Mouse (Mus musculus) forebrain, embryonic 15.5 days (tissue): ENCODE results near the gene Hspb11. TPM values are rescaled to one million over a fixed set of nuclear protein-coding genes. Genes with fewer than 3 reads are reported as not detected.

Experiments
- ATAC-seq: fragments of 200-750 bp; cut with Nextera tagmentation; replicated peaks from 2 replicates; pipeline ENCODE4 v1.8.0; 2017; ENCODE audit warnings: mild to moderate bottlenecking, moderate TSS enrichment, moderate library complexity
- H3K27ac ChIP-seq: fragments of 300-500 bp; sonication (generic); replicated peaks from 2 replicates; pipeline ENCODE4 v1.5.1; 2015; ENCODE audit warnings: mild to moderate bottlenecking, inconsistent platforms
- H3K27me3 ChIP-seq: fragments of 300-500 bp; sonication (generic); 2 replicates; pipeline ENCODE4 v1.6.1; 2015; ENCODE audit warnings: inconsistent platforms
- H3K36me3 ChIP-seq: fragments of 300-500 bp; sonication (generic); 2 replicates; pipeline ENCODE4 v1.6.1; 2015; ENCODE audit warnings: mild to moderate bottlenecking, inconsistent platforms
- H3K4me1 ChIP-seq: fragments of 300-500 bp; sonication (generic); 2 replicates; pipeline ENCODE4 v1.6.1; 2015; ENCODE audit warnings: inconsistent platforms
- H3K4me2 ChIP-seq: fragments of 300-500 bp; sonication (generic); replicated peaks from 2 replicates; pipeline ENCODE4 v1.6.1; 2015; ENCODE audit warnings: mild to moderate bottlenecking, inconsistent platforms
- H3K4me3 ChIP-seq: fragments of 300-500 bp; sonication (generic); 2 replicates; pipeline ENCODE4 v1.5.1; 2015; ENCODE audit warnings: mild to moderate bottlenecking, inconsistent platforms
- H3K9ac ChIP-seq: fragments of 300-500 bp; sonication (generic); replicated peaks from 2 replicates; pipeline ENCODE4 v1.6.1; 2015; ENCODE audit warnings: mild to moderate bottlenecking, inconsistent platforms
- H3K9me3 ChIP-seq: fragments of 300-500 bp; sonication (generic); 2 replicates; pipeline ENCODE4 v1.6.1; 2016; ENCODE audit warnings: inconsistent platforms
- WGBS: fragments of 180-500 bp; shearing (Covaris S2); methylation state at CpG from one replicate; pipeline ENCODE4 v1.1.7; 2015; ENCODE audit warnings: mixed read lengths; 5-methylcytosine and 5-hydroxymethylcytosine counted together
- polyA plus RNA-seq: library from polyadenylated mRNA; unstranded; fragments of >200 nt; fragmentation: Nextera tagmentation; extraction: Ambion mirVana; gene quantifications from 2 replicates; pipeline ENCODE4 v1.2.1, GENCODE M21; 2015

Hspb11 gene
- 37.1 and 41.7 TPM in 2 replicates for polyA plus RNA-seq

DNA sequence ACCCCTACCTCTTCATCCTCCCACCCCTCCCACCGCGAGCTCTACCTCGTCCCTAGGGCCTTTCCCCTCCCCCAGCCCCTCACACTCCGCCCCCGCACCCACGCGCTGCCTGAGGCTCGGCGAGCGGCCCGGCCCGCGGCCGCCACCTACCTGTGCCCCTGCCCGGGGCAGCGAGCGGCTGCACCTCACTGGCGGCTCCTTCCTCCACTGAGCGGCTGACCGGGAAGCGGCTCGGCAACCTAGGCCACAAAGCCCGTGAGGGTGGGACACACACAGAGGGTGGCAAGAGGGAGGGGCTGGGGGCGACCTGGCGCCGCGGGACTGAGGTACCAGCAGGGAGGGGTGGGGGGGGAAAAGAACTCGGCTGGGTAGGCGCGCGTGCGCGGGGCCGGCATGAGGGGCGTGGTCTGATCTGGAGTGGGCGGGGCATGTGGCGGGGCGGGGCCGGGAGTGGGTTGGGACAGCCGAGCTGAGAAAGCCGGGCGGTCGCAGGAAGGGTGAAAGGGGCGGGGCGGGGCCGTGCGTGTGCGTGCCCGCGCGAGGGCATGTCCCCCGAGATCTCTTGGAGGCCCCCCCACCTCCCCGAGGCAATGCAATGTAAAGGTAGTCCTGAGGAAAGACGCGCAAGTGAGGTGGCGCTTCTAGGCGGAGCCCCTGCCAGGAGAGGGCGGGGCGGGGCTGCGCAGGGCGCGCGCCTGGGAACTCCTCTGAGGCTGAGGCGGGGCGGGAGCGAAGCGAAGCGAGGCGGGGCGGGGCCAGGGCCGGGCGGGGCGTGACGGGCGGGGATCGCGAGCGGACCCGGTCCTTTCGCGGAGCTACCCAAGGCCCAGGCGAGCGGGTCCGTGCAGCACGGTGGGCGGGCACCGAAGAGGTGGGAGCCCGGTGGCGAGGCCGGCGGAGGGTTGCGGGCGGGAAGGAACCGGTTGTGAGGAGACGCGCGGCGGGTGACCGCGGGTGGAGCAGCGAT lies at the start of gene Hspb11, which contains the start of gene Lrrc42:
TSS of gene Hspb11 (plus strand) at position 469 of the 967 bp plus-strand sequence.
TSS of gene Lrrc42 (minus strand) at position 408 of the 967 bp plus-strand sequence.
- peaks cover 34% of the 10 kb centered on the region for H3K4me1 ChIP-seq
- H3K4me2 ChIP-seq: peak within 1 kb of the TSS; percentile 68
- H3K4me3 ChIP-seq: peak within 1 kb of the TSS; percentile 86
- no peaks in the 10 kb centered on the region for H3K9me3 ChIP-seq
- H3K36me3 ChIP-seq: no peaks in the 10 kb centered on the region
- under 1% methylated on average over 90 of the region's 101 CpGs for WGBS
- no peaks in the 10 kb centered on the region for H3K27me3 ChIP-seq
- H3K9ac ChIP-seq: peak within 1 kb of the TSS; percentile 93
- H3K27ac ChIP-seq: peak within 1 kb of the TSS; percentile 86
- ATAC-seq: peak; percentile 97

- peaks cover 37% of the 10 kb centered on the region for H3K36me3 ChIP-seq
- no peak overlapping the region for H3K9ac ChIP-seq
- WGBS: 98% methylated on average over 2 of the region's 2 CpGs
These were observed 46.4 kb upstream of the Hspb11 start for GRCm38 (mm10) chr4:107207016-107207415.

DNA sequence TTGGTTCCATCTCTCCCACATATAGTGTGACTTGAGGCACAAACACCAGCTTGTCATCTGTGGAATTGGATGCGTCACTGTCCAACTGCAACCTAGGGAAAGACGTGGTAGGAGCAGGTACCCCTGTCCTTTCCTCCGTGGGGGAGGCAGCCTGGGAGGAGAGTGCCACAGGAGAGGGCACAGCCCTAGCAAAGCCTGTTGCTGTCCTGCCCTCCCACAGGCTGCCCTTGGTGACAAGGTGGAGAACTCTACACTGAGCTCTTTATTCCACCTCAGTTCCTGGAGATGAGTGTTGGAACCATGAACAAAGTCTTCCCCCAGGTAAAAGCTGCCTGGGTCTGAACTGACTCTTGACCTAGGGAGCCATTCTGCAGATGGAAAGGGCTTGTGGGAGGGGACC lies 44.5 kb upstream of the Hspb11 start, which contains the start of gene Ldlrad1:
TSS of gene Ldlrad1 (plus strand) at position 301 of the 400 bp plus-strand sequence.
- Histone ChIP-seq H3K4me1 (no peaks in the 10 kb centered on the region), H3K9ac (no peak within 1 kb of the TSS), H3K9me3 (no peaks in the 10 kb centered on the region), H3K4me3 (no peak within 1 kb of the TSS), H3K27me3 (no peaks in the 10 kb centered on the region), H3K36me3 (peaks cover 22% of the 10 kb centered on the region), H3K27ac (no peak within 1 kb of the TSS), H3K4me2 (no peak within 1 kb of the TSS)
- ATAC-seq: no peak
- WGBS: 89% methylated on average over 3 of the region's 3 CpGs

More at GRCm38 (mm10) chr4:107207016-107207415, 46.4 kb upstream of the Hspb11 start:
- Histone ChIP-seq H3K4me3 (no peak overlapping the region), H3K9me3 (no peaks in the 10 kb centered on the region), H3K4me2 (no peak overlapping the region), H3K4me1 (no peaks in the 10 kb centered on the region), H3K27me3 (no peaks in the 10 kb centered on the region), H3K27ac (no peak overlapping the region)
- no peak for ATAC-seq

DNA sequence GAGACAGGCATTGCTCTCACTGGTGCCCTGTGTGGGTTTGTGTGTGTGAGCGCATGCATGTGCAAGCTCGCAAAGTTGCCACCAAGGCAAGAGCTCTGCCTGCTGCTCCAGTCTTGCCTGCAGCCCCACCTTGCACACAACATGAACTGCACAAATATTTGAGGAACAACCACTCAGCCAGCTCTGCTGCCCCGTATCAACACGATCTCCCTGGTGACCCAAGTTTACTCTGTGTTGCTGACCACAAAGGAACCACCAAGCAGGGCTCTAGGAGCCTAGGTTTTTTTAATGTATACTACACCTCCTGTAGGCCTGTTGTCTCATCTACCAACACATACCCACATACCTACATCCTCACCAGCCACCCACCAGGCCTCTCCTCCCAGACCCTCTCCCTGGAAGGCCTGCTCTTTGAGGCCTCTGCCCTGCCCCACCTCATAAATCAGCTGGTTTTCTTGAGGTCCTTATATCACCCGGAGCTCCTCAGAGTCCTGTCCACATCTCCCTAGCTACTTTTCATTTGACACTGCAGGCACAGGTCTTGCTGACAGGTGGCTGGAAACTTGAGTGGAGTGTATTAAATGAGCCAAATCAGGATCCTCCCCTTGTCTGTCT lies 42.8 kb upstream of the Hspb11 start:
- Histone ChIP-seq H3K4me1 (no peaks in the 10 kb centered on the region), H3K9me3 (no peaks in the 10 kb centered on the region)
- WGBS: 89% methylated on average over 5 of the region's 5 CpGs

DNA sequence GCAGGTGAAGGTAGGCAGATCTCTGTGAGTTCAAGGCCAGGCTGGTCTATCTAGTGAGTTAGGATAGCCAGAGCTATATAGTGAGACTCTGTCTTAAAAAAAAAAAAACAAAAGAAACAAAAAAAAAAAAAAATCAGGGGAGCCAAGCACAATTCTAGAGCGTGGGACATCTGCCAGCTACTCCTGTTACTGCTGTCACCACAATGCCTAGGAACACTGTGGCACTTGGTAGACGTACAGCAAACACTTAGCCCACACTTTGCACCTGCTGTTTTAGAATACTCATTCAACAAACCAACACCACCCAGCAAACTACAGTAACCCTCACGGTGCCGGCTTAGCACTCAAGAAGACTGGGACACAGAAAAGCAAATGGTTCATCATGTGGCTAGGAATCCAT lies 41.9 kb upstream of the Hspb11 start:
- Histone ChIP-seq H3K27ac (no peak overlapping the region), H3K4me2 (no peak overlapping the region), H3K27me3 (no peaks in the 10 kb centered on the region), H3K9ac (no peak overlapping the region), H3K36me3 (0 out of 2 replicates have a peak, but pooled peaks cover 5% of the 10 kb centered on the region), H3K9me3 (no peaks in the 10 kb centered on the region), H3K4me3 (no peak overlapping the region), H3K4me1 (no peaks in the 10 kb centered on the region)
- no peak for ATAC-seq
- 49% methylated on average over 4 of the region's 4 CpGs for WGBS

More for the DNA sequence above, 42.8 kb upstream of the Hspb11 start:
- no peak for ATAC-seq
- Histone ChIP-seq H3K9ac (no peak overlapping the region), H3K36me3 (peaks cover 10% of the 10 kb centered on the region; the same call in 1 of the 2 replicates), H3K4me3 (no peak overlapping the region), H3K27ac (no peak overlapping the region), H3K4me2 (no peak overlapping the region), H3K27me3 (no peaks in the 10 kb centered on the region)

GRCm38 (mm10) chr4:107211936-107212335 lies 41.5 kb upstream of the Hspb11 start:
- Histone ChIP-seq H3K4me1 (no peaks in the 10 kb centered on the region), H3K9me3 (no peaks in the 10 kb centered on the region), H3K27ac (no peak overlapping the region), H3K4me2 (no peak overlapping the region), H3K9ac (no peak overlapping the region), H3K36me3 (0 out of 2 replicates have a peak, but pooled peaks cover under 1% of the 10 kb centered on the region), H3K4me3 (no peak overlapping the region), H3K27me3 (no peaks in the 10 kb centered on the region)
- ATAC-seq: no peak
- WGBS: 81% methylated on average over 5 of the region's 5 CpGs

- no peaks in the 10 kb centered on the region for H3K27me3 ChIP-seq
These were observed 39.9 kb upstream of the Hspb11 start for GRCm38 (mm10) chr4:107213279-107214011.

GRCm38 (mm10) chr4:107217574-107217973 lies 35.8 kb upstream of the Hspb11 start:
- Histone ChIP-seq H3K27ac (no peak overlapping the region), H3K36me3 (no peaks in the 10 kb centered on the region), H3K4me2 (no peak overlapping the region), H3K27me3 (no peaks in the 10 kb centered on the region), H3K4me1 (no peaks in the 10 kb centered on the region), H3K4me3 (no peak overlapping the region), H3K9me3 (no peaks in the 10 kb centered on the region), H3K9ac (no peak overlapping the region)
- 84% methylated on average over 9 of the region's 9 CpGs for WGBS
- ATAC-seq: no peak

More at GRCm38 (mm10) chr4:107213279-107214011, 39.9 kb upstream of the Hspb11 start:
- Histone ChIP-seq H3K36me3 (no peaks in the 10 kb centered on the region), H3K27ac (no peak overlapping the region), H3K9me3 (no peaks in the 10 kb centered on the region), H3K4me3 (no peak overlapping the region), H3K9ac (no peak overlapping the region), H3K4me1 (no peaks in the 10 kb centered on the region), H3K4me2 (no peak overlapping the region)
- WGBS: 83% methylated on average over 12 of the region's 12 CpGs
- no peak for ATAC-seq

GRCm38 (mm10) chr4:107221524-107221923 lies 31.9 kb upstream of the Hspb11 start:
- H3K36me3 ChIP-seq: no peaks in the 10 kb centered on the region
- no peak overlapping the region for H3K9ac ChIP-seq
- no peaks in the 10 kb centered on the region for H3K4me1 ChIP-seq
- 92% methylated on average over 5 of the region's 5 CpGs for WGBS
- no peak for ATAC-seq
- H3K4me3 ChIP-seq: no peak overlapping the region
- H3K27me3 ChIP-seq: no peaks in the 10 kb centered on the region
- H3K9me3 ChIP-seq: no peaks in the 10 kb centered on the region
- no peak overlapping the region for H3K27ac ChIP-seq
- H3K4me2 ChIP-seq: no peak overlapping the region

DNA sequence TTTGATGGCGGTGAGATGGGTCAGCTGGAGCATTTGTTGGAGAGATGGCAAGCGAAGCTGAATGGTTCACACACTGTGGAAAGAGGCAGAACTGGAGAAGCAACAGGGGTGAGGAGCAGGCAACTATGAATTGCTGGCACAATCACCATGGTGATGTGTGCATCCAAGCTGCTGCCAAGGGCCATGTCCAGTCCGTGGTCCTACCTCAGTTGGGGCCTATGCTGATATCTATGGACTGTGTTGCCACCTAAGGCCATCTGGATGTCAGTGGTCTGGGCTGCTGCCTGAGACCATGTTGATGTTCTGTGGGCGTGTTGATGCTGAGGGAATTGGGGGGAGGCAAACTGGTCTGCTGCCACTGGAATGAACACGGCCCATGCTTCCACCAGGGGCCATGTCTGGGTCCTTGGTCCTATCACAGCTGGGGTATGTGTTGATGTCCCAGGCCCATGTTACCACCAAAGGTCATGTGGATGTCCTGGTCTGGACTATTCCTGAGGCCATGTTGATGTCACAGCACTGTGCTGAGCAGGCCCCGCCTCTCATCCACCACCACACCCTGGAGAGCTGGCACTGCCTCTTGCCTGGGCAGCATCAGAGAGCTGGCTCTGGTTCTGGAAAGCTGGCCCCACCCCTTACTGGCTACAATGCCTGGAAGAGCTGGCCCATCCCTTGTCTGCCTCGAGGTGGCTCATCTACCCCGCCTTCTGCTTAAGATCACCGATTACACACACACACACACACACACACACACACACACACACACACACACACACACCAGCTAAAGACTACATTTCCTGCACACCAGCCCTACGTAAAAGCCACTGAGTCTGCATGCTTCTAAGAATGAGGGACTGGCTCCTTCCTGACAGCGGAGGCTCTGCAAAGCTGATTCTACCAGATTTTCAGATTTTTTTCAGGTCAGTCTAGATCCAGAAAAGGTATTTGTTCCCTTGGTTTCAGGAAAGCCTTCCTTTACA lies 29.9 kb upstream of the Hspb11 start:
- no peak overlapping the region for H3K4me3 ChIP-seq
- no peak overlapping the region for H3K9ac ChIP-seq
- H3K4me2 ChIP-seq: no peak overlapping the region
- no peak for ATAC-seq
- H3K27ac ChIP-seq: no peak overlapping the region
- 79% methylated on average over 11 of the region's 11 CpGs for WGBS
- H3K9me3 ChIP-seq: no peaks in the 10 kb centered on the region
- H3K27me3 ChIP-seq: no peaks in the 10 kb centered on the region
- no peaks in the 10 kb centered on the region for H3K36me3 ChIP-seq
- H3K4me1 ChIP-seq: no peaks in the 10 kb centered on the region

GRCm38 (mm10) chr4:107226313-107226712 lies 27.1 kb upstream of the Hspb11 start:
- H3K27me3 ChIP-seq: no peaks in the 10 kb centered on the region
- no peaks in the 10 kb centered on the region for H3K9me3 ChIP-seq
- H3K9ac ChIP-seq: no peak overlapping the region
- 94% methylated on average over 2 of the region's 2 CpGs for WGBS
- H3K4me3 ChIP-seq: no peak overlapping the region
- H3K4me1 ChIP-seq: no peaks in the 10 kb centered on the region
- ATAC-seq: no peak
- H3K36me3 ChIP-seq: no peaks in the 10 kb centered on the region
- no peak overlapping the region for H3K4me2 ChIP-seq
- H3K27ac ChIP-seq: no peak overlapping the region
